Mouse (Mus musculus): ENCODE measurements around the gene Frmd4b.

- TF ChIP-seq POLR2A (IDR thresholded peaks at IDR 0.05; ENCODE audit: borderline replicate concordance, insufficient read depth, low read length) (no peak), CTCF (IDR thresholded peaks at IDR 0.05; ENCODE audit: borderline replicate concordance, insufficient read depth, low read depth, low read length) (no peak)
These were observed 293.4 kb downstream of the Frmd4b start for GRCm38 (mm10) chr6:97323951-97324350.

Data from cerebellum, adult 2 months (tissue).